Mouse (Mus musculus): ENCODE measurements at regions not wholly inside any gene's neighbourhood (a gene's known extent, or its start where the extent isn't known, plus 50 kb on each side); places are given as distances from the start of the nearest gene placed in this dataset.

- no peak for DNase-seq (ENCODE audit: extremely low spot score in 1 of 2, low spot score in 1 of 2)
Observed at GRCm38 (mm10) chr10:3630763-3631223, 90.8 kb downstream of the Iyd start.

- no peak for DNase-seq (ENCODE audit: extremely low spot score in 1 of 2, low spot score in 1 of 2)
Observed at GRCm38 (mm10) chr10:3633871-3634496, 93.9 kb downstream of the Iyd start.

- DNase-seq (ENCODE audit: extremely low spot score in 1 of 2, low spot score in 1 of 2) = no peak
Observed at GRCm38 (mm10) chr10:3644111-3644510, 96.1 kb upstream of the Plekhg1 start.

GRCm38 (mm10) chr10:3645030-3645429 is 95.1 kb upstream of the Plekhg1 start:
- DNase-seq (ENCODE audit: extremely low spot score in 1 of 2, low spot score in 1 of 2) = peak in 1 of 2 experiments; percentile 5

- no peak for DNase-seq (ENCODE audit: extremely low spot score in 1 of 2, low spot score in 1 of 2)
Observed at GRCm38 (mm10) chr10:3646151-3646910, 93.8 kb upstream of the Plekhg1 start.

GRCm38 (mm10) chr10:3647811-3648731 is 92.1 kb upstream of the Plekhg1 start:
- no peak for DNase-seq (ENCODE audit: extremely low spot score in 1 of 2, low spot score in 1 of 2)

GRCm38 (mm10) chr10:3649983-3650382 is 90.2 kb upstream of the Plekhg1 start:
- DNase-seq (ENCODE audit: extremely low spot score in 1 of 2, low spot score in 1 of 2) = no peak

GRCm38 (mm10) chr10:3650561-3650960 is 89.6 kb upstream of the Plekhg1 start:
- no peak for DNase-seq (ENCODE audit: extremely low spot score in 1 of 2, low spot score in 1 of 2)

GRCm38 (mm10) chr10:3652522-3652921 is 87.6 kb upstream of the Plekhg1 start:
- DNase-seq (ENCODE audit: extremely low spot score in 1 of 2, low spot score in 1 of 2) = no peak

- DNase-seq (ENCODE audit: extremely low spot score in 1 of 2, low spot score in 1 of 2) = no peak
Observed at GRCm38 (mm10) chr10:3656081-3656480, 84.1 kb upstream of the Plekhg1 start.

GRCm38 (mm10) chr10:3662156-3662555 is 78.0 kb upstream of the Plekhg1 start:
- DNase-seq (ENCODE audit: extremely low spot score in 1 of 2, low spot score in 1 of 2) = no peak

GRCm38 (mm10) chr10:3662571-3662970 is 77.6 kb upstream of the Plekhg1 start:
- no peak for DNase-seq (ENCODE audit: extremely low spot score in 1 of 2, low spot score in 1 of 2)

- no peak for DNase-seq (ENCODE audit: extremely low spot score in 1 of 2, low spot score in 1 of 2)
Observed at GRCm38 (mm10) chr10:3663296-3663695, 76.9 kb upstream of the Plekhg1 start.

GRCm38 (mm10) chr10:3684481-3684880 is 55.7 kb upstream of the Plekhg1 start:
- DNase-seq (ENCODE audit: extremely low spot score in 1 of 2, low spot score in 1 of 2) = no peak

Measured in layer of hippocampus, postnatal 25 days (tissue).